ENCODE assay signal across 11 mouse cellular contexts in the genomic region with DNA sequence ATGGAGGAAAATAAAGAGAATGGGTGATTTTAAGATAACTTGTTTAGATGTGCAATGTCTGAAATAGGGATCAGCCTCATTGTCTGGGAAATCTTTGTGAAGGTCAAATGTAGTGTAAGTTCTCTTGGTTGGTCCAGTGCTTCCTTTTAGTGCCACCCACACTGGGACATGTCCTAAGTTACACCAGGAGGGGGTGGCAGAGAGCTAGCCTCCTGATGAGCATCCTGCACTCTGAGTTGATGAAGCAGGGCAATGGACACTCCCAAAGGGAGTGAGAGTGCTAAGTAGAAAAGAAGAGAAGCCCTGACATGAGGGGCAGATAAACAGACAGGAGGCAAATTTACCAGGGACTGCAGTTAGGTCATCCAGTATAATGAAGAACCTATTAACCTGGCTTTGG. TPM values are rescaled to one million over a fixed set of nuclear protein-coding genes. Genes with fewer than 3 reads are reported as not detected.
DNase-seq lines count a peak whose midpoint lies in the region; ATAC-seq lines count a peak whose summit lies in the region.
"Had no signal": no experiment of that assay in that cellular context is flagged by ENCODE, and none has a peak within 500 bp of the region (broad histone marks: within the 10 kb centered on the region; RNA-seq: fewer than 3 reads in every experiment).

No protein-coding gene starts in this region.

- H3K27ac ChIP-seq in forebrain, embryonic 10.5 days, result no peak overlapping the region
- H3K27ac ChIP-seq: liver, embryonic 13.5 days; stomach, embryonic 15.5 days had no signal

- peak; percentile 0 for DNase-seq in CD4-positive, CD25-positive, alpha-beta regulatory T cell, adult 2 months (ENCODE audit: low read depth, low spot score)
- peak; percentile 5 for DNase-seq in ovary, postnatal 14 days (ENCODE audit: low spot score)
- DNase-seq in ovary, postnatal 10 days (ENCODE audit: low spot score), result no peak
- DNase-seq in forebrain, embryonic 10.5 days (ENCODE audit: extremely low spot score, low spot score), result peak; percentile 45
- DNase-seq in kidney, adult 9 months, result peak; percentile 26
- DNase-seq in lung, postnatal 36 days, result peak; percentile 5
- DNase-seq: liver, embryonic 13.5 days had no signal

- H3K27me3 ChIP-seq in forebrain, embryonic 10.5 days (ENCODE audit: poor library complexity, severe bottlenecking), result no peaks in the 10 kb centered on the region
- H3K27me3 ChIP-seq: liver, embryonic 13.5 days; stomach, embryonic 15.5 days had no signal

- H3K4me3 ChIP-seq in forebrain, embryonic 10.5 days, result no peak overlapping the region
- H3K4me3 ChIP-seq: erythroblast, embryonic 14.5 days; liver, embryonic 13.5 days; stomach, embryonic 15.5 days had no signal

- H3K4me1 ChIP-seq in forebrain, embryonic 10.5 days, result no peaks in the 10 kb centered on the region
- H3K4me1 ChIP-seq: liver, embryonic 13.5 days; stomach, embryonic 15.5 days had no signal

- ATAC-seq in CD4-positive, CD25-positive, alpha-beta regulatory T cell, adult 4 months, result no peak
- ATAC-seq in activated CD4-positive, CD25-positive, alpha-beta regulatory T cell, adult 4 months, result no peak

- H3K9me3 ChIP-seq in forebrain, embryonic 10.5 days, result no peaks in the 10 kb centered on the region
- H3K9me3 ChIP-seq: liver, embryonic 13.5 days; stomach, embryonic 15.5 days had no signal

- H3K36me3 ChIP-seq in forebrain, embryonic 10.5 days (replicated peaks), result no peaks in the 10 kb centered on the region
- H3K36me3 ChIP-seq: liver, embryonic 13.5 days; stomach, embryonic 15.5 days had no signal

RNA-seq across cellular contexts. Expression of gene Gm7073, which starts 35.1 kb away (rescaled TPM):
- polyA plus RNA-seq in CD4-positive, CD25-positive, alpha-beta regulatory T cell, adult 4 months (2017; shearing (Covaris generic)), result not detected
- not detected in 2 replicates for polyA plus RNA-seq in forebrain, embryonic 10.5 days (2016; fragmentation: Nextera tagmentation; extraction: Ambion mirVana)
- polyA plus RNA-seq in activated CD4-positive, CD25-positive, alpha-beta regulatory T cell, adult 4 months (2017; shearing (Covaris generic)), result not detected
- polyA plus RNA-seq: erythroblast, embryonic 14.5 days; liver, embryonic 13.5 days; stomach, embryonic 15.5 days had no signal
